Mouse (Mus musculus) bone marrow macrophage, adult 2 months (primary cell): ENCODE results near the gene Sez6l.

Source experiments
- CTCF ChIP-seq: IDR thresholded peaks from 2 replicates; pipeline ENCODE4 v1.5.1; 2012; ENCODE audit warnings: low read depth, mild to moderate bottlenecking, low read length, moderate library complexity
- POLR2A ChIP-seq: IDR thresholded peaks from 2 replicates; pipeline ENCODE4 v1.6.1; 2012; ENCODE audit warnings: mild to moderate bottlenecking, low read depth, low read length, borderline replicate concordance

GRCm38 (mm10) chr5:112607867-112608516 is 31.0 kb upstream of the Sez6l start:
- TF ChIP-seq CTCF (no peak), POLR2A (no peak)
